Mouse (Mus musculus): ENCODE measurements around the gene Wdr91. TPM values are rescaled to one million over a fixed set of nuclear protein-coding genes. Genes with fewer than 3 reads are reported as not detected.

Wdr91 gene
- polyA plus RNA-seq, 1 experiment from 2014 or later = 12.4 TPM

DNA sequence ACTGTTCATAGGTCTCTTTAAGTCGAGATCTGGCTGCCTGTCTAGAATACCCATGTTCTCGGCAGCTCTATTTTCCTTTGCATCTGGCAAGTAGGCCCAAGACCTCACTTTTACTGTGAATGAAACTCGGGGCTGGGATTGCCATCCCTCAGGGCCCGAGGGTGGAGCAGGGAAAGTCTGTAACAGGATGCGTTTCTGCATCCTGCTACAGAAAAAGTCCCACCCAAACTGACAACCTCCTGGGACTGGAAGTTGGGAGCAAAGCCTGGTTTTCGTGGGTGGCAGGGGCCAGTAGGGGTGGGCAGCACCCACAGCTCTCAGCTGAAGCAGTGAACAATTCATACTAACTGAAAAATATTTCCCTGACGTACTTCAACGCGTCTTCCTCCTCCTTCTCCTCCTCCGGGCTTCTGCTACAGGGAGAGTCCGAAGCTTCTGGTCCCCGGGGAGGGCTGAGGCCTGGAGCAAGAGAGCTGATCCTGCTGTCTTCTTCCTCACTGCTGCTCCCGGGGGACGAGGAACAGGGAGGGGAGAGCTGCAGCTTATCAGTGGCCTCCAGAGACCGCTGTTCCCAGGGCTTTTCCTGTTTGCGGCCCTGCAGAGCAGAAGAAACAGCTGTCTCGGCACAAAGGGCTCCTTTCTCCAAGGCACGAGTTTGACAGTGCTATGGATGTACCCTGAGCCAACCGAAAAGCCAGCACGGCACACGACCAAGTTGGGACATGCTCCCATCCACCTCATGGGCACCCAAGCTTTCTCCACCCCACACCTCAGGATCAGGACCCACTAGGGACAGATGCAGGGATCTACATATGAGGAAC, 36.4 kb downstream of the Wdr91 start:
- Histone ChIP-seq H3K27ac (replicated peaks) (no peak overlapping the region), H3K4me2 (replicated peaks) (no peak overlapping the region), H3K27me3 (no peaks in the 10 kb centered on the region), H3K4me1 (peaks cover 13% of the 10 kb centered on the region), H3K9me3 (no peaks in the 10 kb centered on the region), H3K9ac (replicated peaks) (no peak overlapping the region), H3K4me3 (no peak overlapping the region), H3K36me3 (no peaks in the 10 kb centered on the region)
- 80% methylated on average over 21 of the region's 21 CpGs for WGBS
- ATAC-seq (replicated peaks) = no peak

DNA sequence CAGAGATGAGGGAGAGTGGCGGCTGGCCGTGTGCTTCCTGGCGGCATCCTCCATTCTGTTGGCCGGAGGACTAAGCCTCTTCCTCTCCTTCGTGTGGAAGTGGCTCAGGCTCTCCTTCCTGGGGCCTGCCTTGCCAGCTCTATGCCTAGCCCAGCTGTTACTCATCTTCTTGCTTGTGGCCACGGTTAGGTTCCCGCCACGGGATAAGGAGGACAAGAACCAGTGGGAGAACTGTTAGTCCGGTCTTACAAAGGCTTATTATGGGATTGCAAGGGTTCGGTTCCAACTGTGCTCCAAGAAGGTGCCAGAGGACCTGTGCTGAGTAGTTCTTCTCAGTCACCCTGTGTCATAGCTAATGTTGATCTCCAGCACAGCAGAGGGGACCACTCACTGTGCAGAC, 37.8 kb downstream of the Wdr91 start:
- H3K9ac ChIP-seq (replicated peaks) = no peak overlapping the region
- no peaks in the 10 kb centered on the region for H3K9me3 ChIP-seq
- H3K4me1 ChIP-seq = peaks cover 8% of the 10 kb centered on the region
- no peak for ATAC-seq (replicated peaks)
- H3K36me3 ChIP-seq = no peaks in the 10 kb centered on the region
- no peak overlapping the region for H3K4me2 ChIP-seq (replicated peaks)
- no peaks in the 10 kb centered on the region for H3K27me3 ChIP-seq
- WGBS = 87% methylated on average over 10 of the region's 10 CpGs
- no peak overlapping the region for H3K4me3 ChIP-seq
- no peak overlapping the region for H3K27ac ChIP-seq (replicated peaks)

DNA sequence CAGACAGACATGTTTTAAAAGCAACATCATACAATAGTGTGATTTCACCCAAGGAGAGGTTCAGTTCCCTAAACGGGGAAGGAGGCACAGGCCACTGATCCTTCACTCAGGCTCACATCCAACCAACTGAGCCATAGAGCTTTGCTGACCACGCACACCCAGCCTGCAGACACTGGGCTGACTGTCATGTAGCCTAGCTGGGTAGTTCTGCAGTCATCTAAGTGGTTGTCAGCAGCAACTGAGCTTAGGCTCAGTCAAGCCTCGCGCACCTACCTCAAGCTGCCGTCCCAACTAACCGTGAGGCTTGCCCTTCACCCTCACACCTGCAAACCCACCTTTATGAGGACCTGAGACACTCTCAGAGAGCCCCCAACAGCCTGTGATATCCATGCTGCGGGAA, 38.7 kb downstream of the Wdr91 start:
- no peak overlapping the region for H3K4me3 ChIP-seq
- no peak overlapping the region for H3K4me2 ChIP-seq (replicated peaks)
- no peaks in the 10 kb centered on the region for H3K9me3 ChIP-seq
- 91% methylated on average over 7 of the region's 7 CpGs for WGBS
- no peaks in the 10 kb centered on the region for H3K36me3 ChIP-seq
- H3K4me1 ChIP-seq = peaks cover 3% of the 10 kb centered on the region
- ATAC-seq (replicated peaks) = no peak
- no peak overlapping the region for H3K27ac ChIP-seq (replicated peaks)
- H3K9ac ChIP-seq (replicated peaks) = no peak overlapping the region
- no peaks in the 10 kb centered on the region for H3K27me3 ChIP-seq

DNA sequence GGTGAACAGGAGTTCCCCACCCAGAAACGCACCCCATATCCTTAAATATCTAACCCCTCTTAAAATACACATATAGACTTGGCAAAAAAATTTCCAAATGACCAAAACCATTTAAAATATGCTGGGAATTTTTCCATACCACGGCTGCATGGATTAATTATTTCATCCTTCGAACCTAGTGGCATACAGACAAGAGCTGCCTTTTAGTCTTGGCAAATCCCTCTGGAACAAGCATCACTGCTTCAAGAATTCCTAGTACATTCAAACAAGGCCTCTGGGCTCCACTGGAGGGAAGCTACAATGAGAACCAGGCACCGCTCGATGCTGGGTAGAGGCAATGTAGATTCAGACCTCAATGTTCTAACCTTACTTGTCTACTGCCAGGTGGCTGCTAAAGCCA, 40.0 kb downstream of the Wdr91 start:
- 86% methylated on average over 5 of the region's 5 CpGs for WGBS
- Histone ChIP-seq H3K27me3 (no peaks in the 10 kb centered on the region), H3K36me3 (no peaks in the 10 kb centered on the region), H3K4me2 (replicated peaks) (no peak overlapping the region), H3K4me3 (no peak overlapping the region), H3K27ac (replicated peaks) (no peak overlapping the region), H3K4me1 (no peaks in the 10 kb centered on the region), H3K9ac (replicated peaks) (no peak overlapping the region), H3K9me3 (no peaks in the 10 kb centered on the region)
- ATAC-seq (replicated peaks) = no peak

DNA sequence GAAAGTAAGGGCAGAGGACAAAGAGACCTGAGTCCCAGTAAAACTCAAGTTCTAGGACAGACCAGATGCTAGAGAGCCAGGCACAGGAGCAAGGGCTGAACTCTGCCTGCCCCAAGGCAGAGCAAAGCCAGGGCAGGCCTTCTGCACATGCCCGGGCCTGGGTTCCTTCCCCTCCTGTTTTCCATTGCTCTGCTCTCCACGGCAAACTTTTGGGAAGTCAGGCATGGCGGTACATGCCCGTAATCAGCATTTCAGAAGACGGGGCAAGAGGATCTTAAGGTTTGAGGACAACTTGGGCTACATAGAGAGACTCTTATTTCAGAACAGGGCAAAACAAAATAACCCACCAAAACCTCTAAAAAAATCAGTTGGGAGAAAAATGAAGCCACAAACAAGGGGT, 40.5 kb downstream of the Wdr91 start:
- no peaks in the 10 kb centered on the region for H3K36me3 ChIP-seq

DNA sequence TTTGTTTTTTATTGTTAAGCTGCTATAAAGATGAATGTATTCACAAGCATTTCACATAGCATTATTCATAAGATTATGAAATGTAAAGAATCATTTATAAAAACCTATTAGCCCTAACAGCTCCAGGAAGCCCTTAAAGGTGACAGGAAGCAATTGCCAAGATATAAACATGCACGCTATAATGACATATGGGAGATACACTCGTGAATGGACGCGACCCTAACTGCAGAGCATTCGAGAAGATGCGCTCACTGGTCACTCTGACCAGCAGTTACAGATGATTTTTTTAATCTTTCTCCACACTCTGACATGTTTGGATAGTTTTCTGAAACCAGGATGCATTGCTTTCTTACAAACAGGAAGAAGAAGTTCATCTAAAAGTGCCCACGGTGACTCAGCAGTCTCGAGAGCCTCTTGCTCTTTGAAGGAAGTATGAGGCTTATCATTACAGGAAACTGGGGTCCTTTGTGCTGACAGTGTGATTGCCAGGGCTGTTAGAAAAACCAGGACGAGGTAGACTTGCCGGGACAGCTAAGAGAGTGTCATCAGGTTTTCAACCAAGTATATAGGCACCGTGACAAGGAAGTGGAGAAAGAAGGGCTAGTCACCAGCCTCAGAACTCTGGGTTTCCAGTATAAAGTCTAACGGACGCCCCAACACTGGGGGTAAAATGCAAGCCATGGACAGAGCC, 41.3 kb downstream of the Wdr91 start:
- 87% methylated on average over 13 of the region's 13 CpGs for WGBS
- no peak overlapping the region for H3K4me2 ChIP-seq (replicated peaks)
- no peaks in the 10 kb centered on the region for H3K9me3 ChIP-seq
- no peaks in the 10 kb centered on the region for H3K4me1 ChIP-seq
- no peak overlapping the region for H3K27ac ChIP-seq (replicated peaks)
- H3K36me3 ChIP-seq = no peaks in the 10 kb centered on the region
- no peak for ATAC-seq (replicated peaks)
- no peak overlapping the region for H3K4me3 ChIP-seq
- no peak overlapping the region for H3K9ac ChIP-seq (replicated peaks)
- no peaks in the 10 kb centered on the region for H3K27me3 ChIP-seq

More for the DNA sequence above, 40.5 kb downstream of the Wdr91 start:
- Histone ChIP-seq H3K9me3 (no peaks in the 10 kb centered on the region), H3K27me3 (no peaks in the 10 kb centered on the region), H3K9ac (replicated peaks) (no peak overlapping the region), H3K4me1 (no peaks in the 10 kb centered on the region), H3K27ac (replicated peaks) (no peak overlapping the region), H3K4me2 (replicated peaks) (no peak overlapping the region), H3K4me3 (no peak overlapping the region)
- no peak for ATAC-seq (replicated peaks)
- 81% methylated on average over 5 of the region's 5 CpGs for WGBS

DNA sequence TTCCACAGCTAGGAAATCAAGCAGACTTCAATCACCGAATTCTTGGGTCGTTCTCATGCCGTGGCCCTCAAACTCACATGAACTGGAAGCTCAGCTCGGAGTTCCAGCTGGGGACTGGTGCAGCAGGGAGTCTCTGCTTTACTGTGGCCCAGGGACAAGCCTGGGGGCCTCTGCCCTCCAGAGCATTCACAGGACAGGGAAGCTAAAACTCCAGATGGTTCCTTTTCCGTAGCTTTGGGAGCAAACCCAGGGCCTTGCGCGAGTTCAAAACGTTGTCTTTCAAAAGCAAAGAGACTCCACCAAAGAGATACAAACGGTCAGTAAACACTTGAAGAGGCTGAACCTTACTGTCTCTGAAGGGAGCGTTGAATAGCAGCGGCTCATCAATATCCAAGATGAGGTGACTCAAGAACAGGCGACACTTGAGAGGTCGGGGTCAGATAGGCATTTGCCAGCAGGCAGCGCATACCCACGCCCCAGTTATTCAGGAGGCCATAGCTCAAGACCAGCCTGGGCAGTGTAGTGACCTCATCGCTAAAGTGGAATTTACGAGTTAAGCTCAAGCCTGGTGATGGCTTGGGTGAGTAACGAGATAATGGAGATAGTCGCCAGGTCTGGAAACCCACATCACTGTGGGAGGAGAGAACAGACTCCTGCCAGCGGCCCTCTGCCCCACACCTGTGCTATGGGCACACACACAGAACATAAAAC, 42.0 kb downstream of the Wdr91 start:
- ATAC-seq (replicated peaks) = no peak
- H3K27ac ChIP-seq (replicated peaks) = no peak overlapping the region
- 86% methylated on average over 20 of the region's 20 CpGs for WGBS
- H3K9ac ChIP-seq (replicated peaks) = no peak overlapping the region
- H3K4me1 ChIP-seq = no peaks in the 10 kb centered on the region
- no peaks in the 10 kb centered on the region for H3K9me3 ChIP-seq
- H3K4me3 ChIP-seq = no peak overlapping the region
- no peaks in the 10 kb centered on the region for H3K27me3 ChIP-seq
- no peaks in the 10 kb centered on the region for H3K36me3 ChIP-seq
- H3K4me2 ChIP-seq (replicated peaks) = no peak overlapping the region

DNA sequence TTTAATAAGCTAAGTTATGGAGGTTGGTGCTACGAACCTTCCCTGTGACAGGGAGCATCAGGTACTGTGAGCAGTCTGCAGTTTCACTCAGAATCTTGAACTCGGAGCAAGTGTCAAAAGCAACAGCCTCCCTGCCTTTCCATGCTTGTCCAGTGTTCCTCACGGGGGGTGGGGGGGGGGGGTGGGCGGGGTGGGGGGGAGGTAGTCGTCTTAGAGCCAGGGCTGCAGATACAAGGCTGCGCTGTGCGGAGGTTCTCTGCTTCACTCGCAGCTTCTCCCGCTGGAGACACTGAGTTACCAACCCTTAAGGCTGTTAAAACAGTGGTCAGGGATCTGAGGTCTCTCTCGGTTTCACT, 42.7 kb downstream of the Wdr91 start:
- Histone ChIP-seq H3K9me3 (no peaks in the 10 kb centered on the region), H3K4me1 (no peaks in the 10 kb centered on the region), H3K9ac (replicated peaks) (no peak overlapping the region), H3K27me3 (no peaks in the 10 kb centered on the region), H3K4me2 (replicated peaks) (no peak overlapping the region), H3K27ac (replicated peaks) (no peak overlapping the region), H3K36me3 (no peaks in the 10 kb centered on the region), H3K4me3 (no peak overlapping the region)
- ATAC-seq (replicated peaks) = no peak
- 77% methylated on average over 10 of the region's 10 CpGs for WGBS

DNA sequence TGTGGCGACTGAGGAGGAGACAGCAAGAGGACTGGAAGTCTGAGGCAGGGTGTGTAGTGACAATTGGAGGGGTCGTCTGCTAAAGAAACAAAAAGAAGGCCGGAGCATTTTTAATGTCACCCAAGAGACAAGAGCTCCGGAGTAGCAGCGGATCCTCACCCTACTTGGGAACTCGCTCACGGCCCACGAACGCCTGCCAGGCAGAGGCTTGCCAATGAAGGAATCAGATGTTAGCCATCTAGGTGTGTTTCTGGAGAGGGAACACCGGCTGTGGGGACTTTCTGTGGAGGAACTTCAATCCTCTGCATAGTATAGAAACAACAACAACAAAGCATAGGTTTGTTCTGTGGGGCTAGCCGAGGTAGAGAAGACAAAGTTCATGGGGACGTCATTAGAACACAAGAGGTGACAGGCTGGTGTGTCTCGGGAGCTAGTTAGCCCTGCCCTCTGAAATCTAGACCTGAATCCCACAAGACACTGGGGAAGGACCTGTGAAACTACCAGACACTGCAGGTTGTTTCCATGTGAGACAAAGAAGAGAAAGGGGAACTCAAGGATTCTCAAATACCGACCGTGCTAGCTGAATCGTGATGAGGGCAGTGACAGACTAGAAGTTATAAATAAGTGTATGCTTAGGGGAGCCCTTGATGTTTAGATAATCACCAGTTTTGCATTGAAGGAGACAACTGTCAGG, 43.2 kb downstream of the Wdr91 start:
- Histone ChIP-seq H3K27ac (replicated peaks) (no peak overlapping the region), H3K4me1 (no peaks in the 10 kb centered on the region), H3K9me3 (no peaks in the 10 kb centered on the region), H3K4me3 (no peak overlapping the region), H3K27me3 (no peaks in the 10 kb centered on the region), H3K9ac (replicated peaks) (no peak overlapping the region), H3K36me3 (no peaks in the 10 kb centered on the region), H3K4me2 (replicated peaks) (no peak overlapping the region)
- no peak for ATAC-seq (replicated peaks)
- 80% methylated on average over 16 of the region's 16 CpGs for WGBS

DNA sequence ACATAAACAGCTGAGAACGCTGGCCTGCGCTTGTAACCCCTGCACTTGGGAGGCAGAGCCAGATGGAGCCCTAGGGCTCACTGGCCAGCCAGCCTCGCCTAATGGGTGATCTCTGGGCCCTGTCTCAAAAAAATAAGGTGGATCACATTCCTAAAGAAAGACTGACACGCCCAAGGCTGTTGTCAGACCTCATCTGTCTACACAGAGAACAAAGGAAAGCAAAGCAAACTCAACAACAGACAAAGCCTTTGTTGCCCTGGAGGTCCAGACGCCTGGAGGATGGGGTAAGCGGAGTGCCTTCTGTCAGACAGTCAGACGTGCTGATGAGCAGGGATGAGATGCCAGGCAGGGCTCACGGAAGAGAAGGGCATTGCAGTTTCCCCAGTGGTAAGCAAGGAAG, 43.9 kb downstream of the Wdr91 start:
- ATAC-seq (replicated peaks) = no peak
- 49% methylated on average over 8 of the region's 8 CpGs for WGBS
- H3K4me3 ChIP-seq = no peak overlapping the region

DNA sequence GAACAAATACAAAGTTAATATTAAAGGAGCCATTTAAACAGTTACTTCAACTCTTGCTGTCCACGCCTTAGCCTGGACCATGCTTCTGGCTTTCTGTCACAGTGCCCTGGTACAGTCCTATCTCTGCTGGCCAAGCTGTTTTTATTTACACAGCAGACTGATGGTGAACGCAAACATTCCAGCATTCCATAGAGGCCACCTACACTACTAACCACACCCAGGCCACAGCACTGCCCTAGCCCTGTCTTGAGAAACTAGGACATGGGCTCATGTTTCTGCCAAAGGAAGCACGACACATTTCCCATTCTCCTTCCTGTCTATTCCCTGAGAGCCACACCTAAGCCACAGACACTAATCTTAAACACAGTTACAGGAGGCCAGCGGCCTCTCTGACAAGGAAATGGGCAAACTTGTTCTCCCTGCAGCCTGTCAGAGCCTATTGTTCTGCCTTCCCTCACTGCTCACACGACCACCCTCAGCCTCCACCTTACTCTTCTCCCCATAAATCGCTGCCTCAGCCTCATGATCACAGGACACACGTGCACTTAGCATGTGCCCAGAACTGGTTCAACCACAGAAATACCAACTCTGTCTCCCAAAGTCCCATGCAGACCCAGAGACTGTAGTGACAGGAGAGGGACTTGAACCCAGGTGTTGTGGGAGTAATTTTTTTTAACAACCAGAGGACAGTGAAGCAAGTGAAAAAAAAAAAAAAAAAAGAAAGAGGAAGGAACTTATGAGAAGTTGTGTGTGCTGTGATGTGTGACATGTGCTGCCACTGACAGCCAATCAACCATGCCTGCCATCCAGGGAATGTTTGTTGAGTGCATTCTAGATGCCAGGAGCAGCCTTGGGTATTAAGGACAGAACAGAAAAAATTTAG, 44.7 kb downstream of the Wdr91 start:
- Histone ChIP-seq H3K9ac (replicated peaks) (no peak overlapping the region), H3K36me3 (no peaks in the 10 kb centered on the region), H3K4me3 (no peak overlapping the region), H3K27me3 (no peaks in the 10 kb centered on the region), H3K4me2 (replicated peaks) (no peak overlapping the region), H3K27ac (replicated peaks) (no peak overlapping the region), H3K9me3 (no peaks in the 10 kb centered on the region), H3K4me1 (no peaks in the 10 kb centered on the region)
- ATAC-seq (replicated peaks) = no peak
- WGBS = 70% methylated on average over 7 of the region's 7 CpGs

More for the DNA sequence above, 43.9 kb downstream of the Wdr91 start:
- H3K27me3 ChIP-seq = no peaks in the 10 kb centered on the region
- H3K9ac ChIP-seq (replicated peaks) = no peak overlapping the region
- H3K36me3 ChIP-seq = no peaks in the 10 kb centered on the region
- no peak overlapping the region for H3K4me2 ChIP-seq (replicated peaks)
- H3K9me3 ChIP-seq = no peaks in the 10 kb centered on the region
- no peak overlapping the region for H3K27ac ChIP-seq (replicated peaks)
- H3K4me1 ChIP-seq = no peaks in the 10 kb centered on the region

Data from forebrain, embryonic 15.5 days (tissue).